Mouse (Mus musculus) thymus, adult 2 months (tissue): ENCODE measurements around the gene Smug1. TPM values are rescaled to one million over a fixed set of nuclear protein-coding genes. Genes with fewer than 3 reads are reported as not detected.
A peak's percentile ranks its signal among the peaks of the same experiment; 100 is the strongest.

Experiments
- DNase-seq: peaks from one replicate; pipeline ENCODE4 v3.0.0; 2021
- H3K27ac ChIP-seq: fragments of 200-500 bp; 2 replicates; pipeline ENCODE4 v1.5.1; 2012; ENCODE audit warnings: low read length, control low read depth; ENCODE audit not compliant: control insufficient read depth, insufficient read depth
- H3K27me3 ChIP-seq: fragments of 200-500 bp; 2 replicates; pipeline ENCODE4 v1.6.1; 2012; ENCODE audit warnings: mild to moderate bottlenecking, low read length, moderate library complexity, mixed read lengths; ENCODE audit not compliant: control insufficient read depth, insufficient read depth
- H3K36me3 ChIP-seq: fragments of 200-500 bp; 2 replicates; pipeline ENCODE4 v1.6.1; 2012; ENCODE audit warnings: mild to moderate bottlenecking, low read length, moderate library complexity; ENCODE audit not compliant: control insufficient read depth, insufficient read depth
- H3K4me1 ChIP-seq: fragments of 200-500 bp; replicated peaks from 2 replicates; pipeline ENCODE4 v1.6.1; 2012; ENCODE audit warnings: low read length; ENCODE audit not compliant: control insufficient read depth, insufficient read depth
- H3K4me3 ChIP-seq: fragments of 200-500 bp; 2 replicates; pipeline ENCODE4 v1.5.1; 2012; ENCODE audit warnings: mild to moderate bottlenecking, low read length, control low read depth, moderate library complexity; ENCODE audit not compliant: control insufficient read depth, insufficient read depth
- CTCF ChIP-seq: fragments of 200-500 bp; IDR thresholded peaks from 2 replicates; pipeline ENCODE4 v1.5.1; 2012; ENCODE audit warnings: mild to moderate bottlenecking, control low read depth, low read length, moderate library complexity, borderline replicate concordance; ENCODE audit not compliant: control insufficient read depth, poor library complexity, insufficient read depth; ENCODE audit errors: extremely low read depth
- POLR2A ChIP-seq: fragments of 200-500 bp; IDR thresholded peaks from 2 replicates; pipeline ENCODE4 v1.6.1; 2012; ENCODE audit warnings: mild to moderate bottlenecking, low read length, control low read depth, moderate library complexity; ENCODE audit not compliant: control insufficient read depth, poor library complexity, insufficient read depth; ENCODE audit errors: extremely low read depth
- WGBS: fragments of 180-500 bp; shearing (Covaris S2); methylation state at CpG from one replicate; pipeline ENCODE4 v1.1.7; 2018; 5-methylcytosine and 5-hydroxymethylcytosine counted together
- polyA plus RNA-seq: library from polyadenylated mRNA; depleted of rRNA; stranded (reverse); fragments of >200 nt; gene quantifications from 2 replicates; pipeline ENCODE4 v1.2.3, GENCODE M21; 2012; rRNA removed

Gene Smug1
- 24.2 and 25.1 TPM in 2 replicates for polyA plus RNA-seq

DNA sequence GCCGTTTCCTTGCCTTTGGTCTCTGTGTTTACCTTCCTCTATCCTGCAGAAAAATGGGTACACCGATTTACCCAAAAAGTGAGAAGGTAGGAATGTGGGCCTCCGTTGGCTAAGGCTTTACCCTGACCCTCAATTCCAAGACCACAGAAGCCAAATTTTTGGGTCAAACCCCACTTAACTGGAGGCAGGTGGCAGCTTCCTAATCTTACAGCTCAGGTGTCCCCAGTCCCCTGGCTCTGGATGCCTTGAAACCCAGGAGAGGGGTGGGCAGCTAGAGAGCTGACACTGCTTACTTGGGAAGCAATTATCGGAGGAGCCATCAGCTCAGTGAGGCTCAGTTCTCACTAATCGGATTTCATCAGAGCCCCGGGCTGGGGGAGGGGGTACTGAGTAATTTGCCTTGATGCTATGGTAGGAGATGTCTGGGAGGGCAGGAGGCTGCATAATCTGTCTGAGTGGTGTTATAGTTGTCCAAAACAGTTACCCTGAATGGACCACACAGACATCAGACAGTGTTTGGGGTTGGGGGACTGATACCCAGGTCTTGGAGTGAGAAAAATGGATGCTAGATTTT is at the start of gene Smug1:
Smug1 (minus strand) TSS at position 51 of the 574 bp plus-strand sequence.
- Histone ChIP-seq H3K36me3 (no peaks in the 10 kb centered on the region), H3K4me1 (peaks cover 17% of the 10 kb centered on the region), H3K27me3 (peaks cover 32% of the 10 kb centered on the region), H3K27ac (no peak within 1 kb of the TSS), H3K4me3 (no peak within 1 kb of the TSS)
- TF ChIP-seq CTCF (no peak), POLR2A (no peak)
- no peak for DNase-seq
- 74% methylated on average over 6 of the region's 6 CpGs for WGBS

DNA sequence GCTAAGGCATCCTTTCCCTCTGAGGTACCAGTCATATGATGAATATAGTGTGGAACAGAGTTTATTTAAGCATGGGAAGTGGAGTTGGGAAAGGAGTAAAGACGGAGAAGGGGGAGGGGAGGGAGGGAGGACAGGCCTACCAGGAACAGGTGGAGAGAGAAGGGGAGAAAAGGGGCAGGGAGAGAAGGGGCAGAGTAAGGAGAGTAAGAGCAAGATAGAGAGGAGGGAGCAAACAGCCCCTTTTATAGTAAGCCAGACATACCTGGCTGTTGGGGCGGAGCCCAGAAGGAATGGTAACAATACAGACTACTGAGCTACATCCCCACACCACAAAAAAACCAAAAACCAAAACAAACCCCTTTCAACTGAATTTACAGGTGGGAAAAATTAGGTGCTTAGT is 49.2 kb upstream of the Smug1 start:
- H3K27me3 ChIP-seq, result no peaks in the 10 kb centered on the region
- H3K4me1 ChIP-seq, result peaks cover 7% of the 10 kb centered on the region
- H3K36me3 ChIP-seq, result peaks cover 19% of the 10 kb centered on the region
- H3K4me3 ChIP-seq, result no peak overlapping the region
- DNase-seq, result no peak
- 82% methylated on average over 2 of the region's 2 CpGs for WGBS
- H3K27ac ChIP-seq, result 0 out of 2 replicates have a peak overlapping the region, but pooled peaks have one; percentile 31
- TF ChIP-seq POLR2A, result no peak
- no peak for TF ChIP-seq CTCF

DNA sequence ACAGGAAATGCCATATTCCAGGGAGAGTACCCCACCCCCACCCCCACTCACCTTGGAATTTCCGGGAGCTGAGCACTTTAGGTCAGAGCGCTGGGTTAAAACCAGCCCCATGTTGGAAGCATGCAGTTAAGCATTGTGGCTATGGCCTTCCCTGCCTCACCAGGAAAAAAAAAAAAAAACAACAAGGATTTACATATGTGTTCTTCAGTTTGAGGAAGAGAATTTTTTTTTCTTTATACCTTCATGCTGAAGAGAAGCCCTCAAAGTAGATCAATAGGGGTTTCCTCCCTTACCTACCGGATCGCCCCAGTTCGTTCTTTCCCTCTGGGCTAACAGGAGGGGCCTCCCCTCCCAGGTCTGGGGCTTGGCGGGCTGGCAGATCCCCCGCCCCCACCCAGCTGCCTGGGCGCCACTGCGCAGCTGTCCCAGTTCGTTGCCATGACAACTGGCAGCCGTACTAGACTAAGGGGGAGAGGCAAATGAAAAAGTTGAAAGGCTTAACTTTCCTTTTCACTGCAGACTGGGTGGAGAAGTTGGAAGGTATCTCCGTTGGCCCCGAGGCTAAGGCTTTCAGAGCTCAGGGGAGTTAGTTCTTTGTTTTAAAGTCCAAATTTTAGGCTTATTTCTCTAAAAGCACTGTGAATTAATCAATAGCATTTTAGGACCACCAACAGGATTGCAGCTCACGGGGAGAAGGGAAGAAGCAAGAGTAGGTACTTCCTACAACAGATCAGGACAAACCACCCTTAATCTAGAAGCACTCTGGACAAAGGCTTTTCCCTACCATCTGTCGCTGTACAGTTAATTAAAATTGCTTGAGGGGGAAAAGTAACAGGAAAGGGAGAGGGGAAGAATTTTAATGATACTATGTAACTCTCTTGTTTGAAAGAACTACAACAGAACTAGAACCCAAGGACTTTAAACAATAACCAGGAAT is 48.3 kb upstream of the Smug1 start:
- Histone ChIP-seq H3K4me1 (peaks cover 7% of the 10 kb centered on the region), H3K4me3 (peak overlapping the region; percentile 15), H3K27ac (peak overlapping the region; percentile 70), H3K27me3 (no peaks in the 10 kb centered on the region), H3K36me3 (peaks cover 26% of the 10 kb centered on the region)
- TF ChIP-seq CTCF (no peak), POLR2A (no peak)
- DNase-seq, result peak; percentile 92
- WGBS, result 8% methylated on average over 15 of the region's 15 CpGs

DNA sequence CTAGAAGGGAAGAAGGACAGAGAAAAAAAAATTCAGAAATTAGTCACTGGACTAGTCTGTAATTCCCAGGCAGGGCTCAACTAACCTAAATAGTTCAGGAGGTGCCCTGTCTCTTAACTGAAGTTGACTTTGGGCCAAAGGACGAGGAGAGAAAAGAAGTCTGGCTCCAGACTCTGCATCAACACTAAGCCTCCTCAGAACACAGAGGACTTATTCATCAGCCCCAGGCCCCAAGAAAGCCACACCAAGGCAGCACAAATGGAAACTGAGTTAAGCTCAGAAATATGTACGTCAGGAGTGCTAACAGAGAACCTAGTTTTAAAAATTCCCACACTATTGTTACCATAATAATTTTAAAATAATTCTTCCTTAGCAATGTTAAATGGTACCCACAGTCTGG is 47.3 kb upstream of the Smug1 start:
- Histone ChIP-seq H3K4me3 (no peak overlapping the region), H3K27ac (no peak overlapping the region), H3K36me3 (peaks cover 33% of the 10 kb centered on the region), H3K27me3 (no peaks in the 10 kb centered on the region), H3K4me1 (peaks cover 7% of the 10 kb centered on the region)
- TF ChIP-seq CTCF, result no peak
- no peak for TF ChIP-seq POLR2A
- DNase-seq, result no peak
- WGBS, result 86% methylated on average over 2 of the region's 2 CpGs

GRCm38 (mm10) chr15:103205156-103205555 is 38.3 kb upstream of the Smug1 start:
- TF ChIP-seq POLR2A (no peak), CTCF (no peak)
- Histone ChIP-seq H3K27me3 (no peaks in the 10 kb centered on the region), H3K27ac (no peak overlapping the region), H3K4me3 (no peak overlapping the region), H3K4me1 (no peaks in the 10 kb centered on the region), H3K36me3 (peaks cover 67% of the 10 kb centered on the region)
- DNase-seq, result no peak
- WGBS, result 69% methylated on average over 2 of the region's 2 CpGs

GRCm38 (mm10) chr15:103202088-103202793 is 35.3 kb upstream of the Smug1 start:
- Histone ChIP-seq H3K27ac (no peak overlapping the region), H3K27me3 (no peaks in the 10 kb centered on the region), H3K36me3 (peaks cover 80% of the 10 kb centered on the region), H3K4me1 (no peaks in the 10 kb centered on the region), H3K4me3 (no peak overlapping the region)
- TF ChIP-seq CTCF (no peak), POLR2A (no peak)
- DNase-seq, result no peak
- WGBS, result 90% methylated on average over 6 of the region's 6 CpGs
